Mouse (Mus musculus) hindbrain, postnatal 0 days (tissue): ENCODE measurements around the gene Wdfy2. TPM values are rescaled to one million over a fixed set of nuclear protein-coding genes. Genes with fewer than 3 reads are reported as not detected.

Experiments
- ATAC-seq: fragments of 200-750 bp; cut with Nextera tagmentation; 2 replicates; pipeline ENCODE4 v1.8.0; 2017; ENCODE audit warnings: mild to moderate bottlenecking, moderate TSS enrichment, moderate library complexity
- DNase-seq: peaks from one replicate; pipeline ENCODE4 v3.0.0-alpha.2; 2015; ENCODE audit warnings: low spot score
- H3K27ac ChIP-seq: fragments of 300-500 bp; sonication (generic); 2 replicates; pipeline ENCODE4 v1.5.1; 2014; ENCODE audit warnings: mild to moderate bottlenecking
- H3K27me3 ChIP-seq: fragments of 300-500 bp; sonication (generic); 2 replicates; pipeline ENCODE4 v1.6.1; 2014; ENCODE audit warnings: low read length, mixed read lengths; ENCODE audit not compliant: insufficient read depth
- H3K36me3 ChIP-seq: fragments of 300-500 bp; sonication (generic); 2 replicates; pipeline ENCODE4 v1.6.1; 2014; ENCODE audit warnings: low read length, mixed read lengths; ENCODE audit not compliant: insufficient read depth
- H3K4me1 ChIP-seq: fragments of 300-500 bp; sonication (generic); 2 replicates; pipeline ENCODE4 v1.6.1; 2014; ENCODE audit warnings: antibody characterized with exemption, low read length, mixed read lengths; ENCODE audit not compliant: insufficient read depth
- H3K4me2 ChIP-seq: fragments of 300-500 bp; sonication (generic); 2 replicates; pipeline ENCODE4 v1.6.1; 2014; ENCODE audit warnings: low read depth, mild to moderate bottlenecking, low read length, moderate library complexity, mixed read lengths
- H3K4me3 ChIP-seq: fragments of 300-500 bp; sonication (generic); 2 replicates; pipeline ENCODE4 v1.5.1; 2014; ENCODE audit warnings: low read length
- H3K9ac ChIP-seq: fragments of 300-500 bp; sonication (generic); replicated peaks from 2 replicates; pipeline ENCODE4 v1.6.1; 2014; ENCODE audit warnings: mild to moderate bottlenecking, low read length, moderate library complexity, mixed read lengths
- H3K9me3 ChIP-seq: fragments of 300-500 bp; sonication (generic); 2 replicates; pipeline ENCODE4 v1.6.1; 2016; ENCODE audit warnings: low read length, mixed read lengths
- CTCF ChIP-seq: IDR thresholded peaks from 2 replicates; pipeline ENCODE4 v1.5.1; 2016; ENCODE audit warnings: antibody characterized with exemption, control low read depth, low read depth
- WGBS: fragments of 180-500 bp; shearing (Covaris S2); extraction: QIAGEN DNeasy Blood & Tissue Kit; methylation state at CpG from one replicate; pipeline ENCODE4 v1.1.7; 2014; 5-methylcytosine and 5-hydroxymethylcytosine counted together
- polyA plus RNA-seq: library from polyadenylated mRNA; unstranded; fragments of >200 nt; fragmentation: Nextera tagmentation; extraction: Ambion mirVana; gene quantifications from 2 replicates; pipeline ENCODE4 v1.2.1, GENCODE M21; 2015
- total RNA-seq: library from RNA; depleted of rRNA; stranded (reverse); fragments of >200 nt; gene quantifications from 2 replicates; pipeline ENCODE4 v1.2.3, GENCODE M21; 2014

Gene Wdfy2
- total and polyA plus RNA-seq, 2 experiments from 2014 or later = 4.6 to 20.6 TPM

DNA sequence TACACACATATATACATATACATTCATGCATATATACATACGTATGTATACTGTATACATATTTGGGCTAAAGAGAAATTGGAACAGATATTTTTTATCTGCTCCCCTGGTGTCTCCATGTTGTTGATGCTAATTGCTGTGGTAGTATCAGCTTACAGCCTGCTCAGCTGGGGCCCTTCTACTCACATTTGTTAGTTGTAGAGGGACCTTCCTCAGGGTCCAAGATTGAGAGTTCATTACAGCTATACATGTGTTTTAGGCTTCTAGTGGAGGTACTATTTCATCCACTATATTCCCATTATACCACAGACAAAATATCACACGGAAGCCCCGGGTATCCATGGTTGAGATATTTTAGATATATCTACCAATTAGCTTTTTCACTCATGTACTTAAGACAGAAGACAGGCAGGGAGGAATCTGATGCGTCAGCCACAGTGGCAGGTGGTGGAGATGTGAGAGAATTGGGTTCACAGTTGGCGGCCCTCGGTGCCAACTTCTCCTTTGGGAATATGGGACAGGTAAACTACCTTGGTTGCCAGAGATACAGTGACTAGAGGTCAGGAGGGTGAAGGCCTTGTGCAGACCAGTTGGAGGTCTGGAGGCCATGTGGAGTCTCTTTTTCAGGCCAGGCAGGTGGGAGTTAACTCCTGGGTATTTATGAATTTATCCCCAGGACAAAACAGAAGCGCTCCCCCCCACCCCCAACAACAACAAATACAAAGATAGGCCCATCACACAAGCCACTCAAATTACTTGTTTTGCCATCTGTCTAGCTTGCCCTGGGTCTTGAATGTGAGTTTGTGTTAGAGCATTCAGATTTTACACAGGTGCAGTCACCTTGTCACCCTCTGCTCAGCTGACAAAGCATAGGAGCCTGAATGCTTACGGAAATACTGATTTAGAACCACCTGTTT, 57.7 kb downstream of the Wdfy2 start:
- no peaks in the 10 kb centered on the region for H3K9me3 ChIP-seq
- H3K4me3 ChIP-seq = no peak overlapping the region
- no peaks in the 10 kb centered on the region for H3K27me3 ChIP-seq
- no peaks in the 10 kb centered on the region for H3K4me1 ChIP-seq
- DNase-seq (no peak), ATAC-seq (no peak)
- no peak for TF ChIP-seq CTCF
- 90% methylated on average over 8 of the region's 8 CpGs for WGBS
- no peak overlapping the region for H3K27ac ChIP-seq
- H3K9ac ChIP-seq = no peak overlapping the region
- no peak overlapping the region for H3K4me2 ChIP-seq
- H3K36me3 ChIP-seq = no peaks in the 10 kb centered on the region

DNA sequence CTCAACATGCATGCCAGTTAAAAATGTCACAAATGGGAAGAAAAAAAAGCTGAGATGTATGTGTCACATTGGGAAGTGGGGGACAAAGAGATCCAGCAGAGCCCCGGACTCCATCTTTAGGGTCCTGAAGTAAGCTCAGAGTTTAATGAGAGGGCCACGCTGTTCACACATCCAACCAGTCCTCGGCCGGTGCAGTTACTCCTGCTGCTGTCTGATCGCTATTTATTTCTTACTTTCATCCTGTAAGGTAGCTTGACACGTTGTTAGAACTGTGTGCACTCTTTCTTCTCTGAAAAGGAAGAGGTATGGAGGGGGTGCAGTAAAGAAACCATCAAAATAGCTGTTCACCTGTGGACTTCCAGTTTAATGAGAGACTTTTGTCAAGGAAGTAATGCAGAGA, 60.6 kb downstream of the Wdfy2 start:
- WGBS = 90% methylated on average over 6 of the region's 6 CpGs
- H3K9me3 ChIP-seq = no peaks in the 10 kb centered on the region
- no peaks in the 10 kb centered on the region for H3K36me3 ChIP-seq
- ATAC-seq (no peak), DNase-seq (no peak)
- no peaks in the 10 kb centered on the region for H3K4me1 ChIP-seq
- H3K4me2 ChIP-seq = no peak overlapping the region
- no peaks in the 10 kb centered on the region for H3K27me3 ChIP-seq
- H3K27ac ChIP-seq = no peak overlapping the region
- TF ChIP-seq CTCF = no peak
- no peak overlapping the region for H3K4me3 ChIP-seq
- H3K9ac ChIP-seq = no peak overlapping the region

DNA sequence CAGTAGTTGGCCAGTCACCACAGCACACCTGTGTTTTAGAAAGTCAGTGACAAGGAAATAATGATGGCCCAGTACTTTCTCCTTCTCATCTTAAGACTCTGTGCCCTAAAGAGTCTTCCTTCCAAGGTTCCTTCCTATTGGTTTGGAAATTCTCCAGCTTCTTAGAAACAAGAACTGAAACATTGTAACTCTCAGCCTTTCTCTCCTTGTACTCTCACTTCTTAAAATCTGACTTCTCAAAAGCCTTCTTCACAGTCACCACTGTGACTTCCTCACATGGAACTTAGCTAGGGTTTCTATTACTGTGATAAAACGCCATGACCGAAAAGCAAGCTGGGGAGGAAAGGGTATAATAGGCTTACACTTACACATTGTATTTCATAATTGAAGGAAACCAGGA, 70.4 kb downstream of the Wdfy2 start:
- ATAC-seq (no peak), DNase-seq (no peak)
- Histone ChIP-seq H3K4me2 (no peak overlapping the region), H3K9ac (no peak overlapping the region), H3K9me3 (no peaks in the 10 kb centered on the region), H3K4me1 (no peaks in the 10 kb centered on the region), H3K27ac (no peak overlapping the region), H3K27me3 (no peaks in the 10 kb centered on the region), H3K36me3 (no peaks in the 10 kb centered on the region), H3K4me3 (no peak overlapping the region)
- TF ChIP-seq CTCF = no peak
- WGBS = 95% methylated on average over 2 of the region's 2 CpGs

DNA sequence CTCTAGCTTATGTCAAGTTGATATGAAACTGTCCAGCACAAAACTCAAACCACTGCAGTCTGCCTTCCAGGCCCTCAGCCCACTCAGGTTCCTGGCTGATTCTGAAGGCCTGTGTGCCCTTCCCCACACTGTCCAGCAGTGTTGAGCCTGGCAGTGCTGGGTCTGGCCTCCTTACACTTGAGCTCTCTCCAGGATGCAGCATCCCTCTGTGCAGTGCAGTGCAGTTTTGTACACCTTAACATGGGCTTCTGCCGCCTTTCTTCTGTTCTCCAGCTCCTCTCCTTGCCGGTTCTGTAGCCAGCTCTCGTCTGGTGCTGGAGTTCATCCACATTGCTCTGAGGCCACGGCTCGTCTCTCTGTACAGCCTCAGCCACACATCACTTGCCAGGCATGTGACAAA, 71.1 kb downstream of the Wdfy2 start:
- 63% methylated on average over 5 of the region's 5 CpGs for WGBS
- Histone ChIP-seq H3K36me3 (no peaks in the 10 kb centered on the region), H3K4me2 (no peak overlapping the region), H3K27me3 (no peaks in the 10 kb centered on the region), H3K9ac (no peak overlapping the region), H3K4me3 (no peak overlapping the region), H3K4me1 (no peaks in the 10 kb centered on the region), H3K27ac (peak overlapping the region; percentile 32; the same call in 1 of the 2 replicates), H3K9me3 (no peaks in the 10 kb centered on the region)
- no peak for TF ChIP-seq CTCF
- DNase-seq = no peak
- 0 out of 2 replicates have a peak, but pooled peaks have one; percentile 47 for ATAC-seq

GRCm38 (mm10) chr14:62910859-62911258, 73.4 kb downstream of the Wdfy2 start:
- H3K4me1 ChIP-seq = no peaks in the 10 kb centered on the region
- no peak for TF ChIP-seq CTCF
- no peak overlapping the region for H3K27ac ChIP-seq
- no peaks in the 10 kb centered on the region for H3K36me3 ChIP-seq
- ATAC-seq (no peak), DNase-seq (no peak)
- no peaks in the 10 kb centered on the region for H3K27me3 ChIP-seq
- no peaks in the 10 kb centered on the region for H3K9me3 ChIP-seq
- no peak overlapping the region for H3K9ac ChIP-seq
- WGBS = 62% methylated on average over 4 of the region's 4 CpGs
- H3K4me3 ChIP-seq = no peak overlapping the region
- H3K4me2 ChIP-seq = no peak overlapping the region

- WGBS = 86% methylated on average over 6 of the region's 6 CpGs
- Histone ChIP-seq H3K9me3 (no peaks in the 10 kb centered on the region), H3K9ac (no peak overlapping the region), H3K36me3 (no peaks in the 10 kb centered on the region), H3K27me3 (no peaks in the 10 kb centered on the region), H3K4me3 (no peak overlapping the region), H3K4me2 (no peak overlapping the region), H3K4me1 (no peaks in the 10 kb centered on the region), H3K27ac (no peak overlapping the region)
- no peak for TF ChIP-seq CTCF
- no peak for DNase-seq
- no peak for ATAC-seq
Measured at GRCm38 (mm10) chr14:62915146-62915685, 77.7 kb downstream of the Wdfy2 start.

DNA sequence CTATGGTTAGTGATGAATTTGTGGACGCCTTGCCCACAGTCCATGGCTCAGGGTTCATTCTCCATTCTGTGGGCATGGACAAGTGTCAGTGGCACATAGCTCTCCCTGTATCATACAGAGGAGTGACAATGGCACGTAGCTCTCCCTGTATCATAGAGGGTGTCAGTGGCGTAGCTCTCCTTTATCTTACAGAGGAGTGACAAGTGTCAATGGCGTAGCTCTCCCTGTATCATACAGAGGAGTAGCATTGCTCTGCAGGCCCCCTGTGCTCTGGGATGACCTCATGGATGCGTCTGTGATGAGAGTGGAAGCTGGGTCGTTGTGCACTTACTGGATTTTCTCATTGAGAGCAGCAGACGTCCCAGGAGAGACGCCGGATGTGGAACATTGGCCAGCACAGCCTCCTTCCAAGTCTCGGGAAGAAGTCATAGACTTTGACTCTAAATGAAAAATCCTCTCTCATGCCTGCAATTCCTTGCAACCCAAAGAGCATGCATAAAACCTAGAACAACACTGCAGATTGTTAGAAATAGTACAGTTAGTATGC, 79.1 kb downstream of the Wdfy2 start:
- 86% methylated on average over 10 of the region's 10 CpGs for WGBS
- ATAC-seq (no peak), DNase-seq (no peak)
- Histone ChIP-seq H3K36me3 (no peaks in the 10 kb centered on the region), H3K4me1 (no peaks in the 10 kb centered on the region), H3K9me3 (no peaks in the 10 kb centered on the region), H3K4me2 (no peak overlapping the region), H3K9ac (no peak overlapping the region), H3K27ac (no peak overlapping the region), H3K4me3 (no peak overlapping the region), H3K27me3 (no peaks in the 10 kb centered on the region)
- TF ChIP-seq CTCF = no peak
